Mouse (Mus musculus): ENCODE measurements at regions not wholly inside any gene's neighbourhood (a gene's known extent, or its start where the extent isn't known, plus 50 kb on each side); places are given as distances from the start of the nearest gene placed in this dataset.
"Not testable (repeated sequence)": the region's sequence is repeated elsewhere in the genome, so short reads cannot be mapped to it uniquely, and the experiment has no call there.

DNA sequence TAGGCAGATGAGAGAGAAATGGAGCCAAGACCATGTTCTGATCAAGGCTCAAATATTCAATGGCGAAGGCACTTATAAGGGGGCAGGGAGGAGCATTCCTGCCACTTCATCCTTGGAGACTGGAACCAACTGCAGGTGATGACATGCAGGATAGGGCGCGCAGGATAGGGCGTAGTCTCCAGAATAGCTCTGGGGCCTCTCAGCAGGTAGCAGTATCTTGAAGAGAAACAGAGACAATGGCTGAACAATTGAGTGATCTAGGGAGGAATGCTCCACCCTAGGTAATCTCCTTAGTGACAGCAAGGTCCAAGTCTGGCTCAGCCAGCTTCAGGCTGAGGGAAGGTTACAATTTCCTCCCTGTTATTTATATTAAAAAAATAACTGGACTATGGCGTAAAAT, 184.8 kb upstream of the Asap2 start:
- not testable (repeated sequence) for TF ChIP-seq CTCF (IDR thresholded peaks at IDR 0.05; ENCODE audit: borderline replicate concordance, insufficient read depth, low read depth, low read length); POLR2A (IDR thresholded peaks at IDR 0.05; ENCODE audit: borderline replicate concordance, insufficient read depth, low read length)

Data from cerebellum, adult 2 months (tissue).